Mouse (Mus musculus) ES-E14 (cell line): ENCODE results near the gene Rab2b.

Source experiments
- CHD2 ChIP-seq: IDR thresholded peaks from 2 replicates; pipeline ENCODE4 v1.6.1; 2014; ENCODE audit warnings: mild to moderate bottlenecking, low read depth, low read length, inconsistent platforms
- HCFC1 ChIP-seq: IDR thresholded peaks from 2 replicates; pipeline ENCODE4 v1.6.1; 2012; ENCODE audit warnings: low read length, inconsistent platforms, borderline replicate concordance; ENCODE audit not compliant: insufficient read depth
- ZC3H11A ChIP-seq: IDR thresholded peaks from 2 replicates; pipeline ENCODE4 v1.6.1; 2012; ENCODE audit warnings: low read depth, mild to moderate bottlenecking, inconsistent platforms, low read length, borderline replicate concordance
- ZNF384 ChIP-seq: IDR thresholded peaks from 2 replicates; pipeline ENCODE4 v1.6.1; 2012; ENCODE audit warnings: low read depth, low read length, inconsistent platforms

- TF ChIP-seq HCFC1 (0 out of 2 replicates have a peak, but pooled peaks have one; percentile 44), ZNF384 (no peak), CHD2 (no peak), ZC3H11A (no peak)
Measured at GRCm38 (mm10) chr14:52315792-52316440, 36.6 kb upstream of the Rab2b start.
